In genomic region chr2:167244892-167245291, GRCm38 (mm10) we compare ENCODE assay signal across 21 mouse cellular contexts. TPM values are rescaled to one million over a fixed set of nuclear protein-coding genes. Genes with fewer than 3 reads are reported as not detected.
DNase-seq lines count a peak whose midpoint lies in the region; ATAC-seq and TF ChIP-seq lines count a peak whose summit lies in the region.
"Had no signal": no experiment of that assay in that cellular context is flagged by ENCODE, and none has a peak within 500 bp of the region (broad histone marks: within the 10 kb centered on the region; RNA-seq: fewer than 3 reads in every experiment).

No protein-coding gene starts in this region.

- no peaks in the 10 kb centered on the region for H3K36me3 ChIP-seq in heart, adult 2 months (ENCODE audit: control insufficient read depth, insufficient read depth, low read length)
- H3K36me3 ChIP-seq in lung, postnatal 0 days (ENCODE audit: insufficient read depth, low read length): no peaks in the 10 kb centered on the region
- no peaks in the 10 kb centered on the region for H3K36me3 ChIP-seq in stomach, postnatal 0 days (ENCODE audit: control insufficient read depth, insufficient read depth, low read length)
- H3K36me3 ChIP-seq: embryonic facial prominence, embryonic 12.5 days; forebrain, embryonic 15.5 days; heart, embryonic 12.5 days; hindbrain, embryonic 15.5 days had no signal

- no peaks in the 10 kb centered on the region for H3K9me3 ChIP-seq in lung, postnatal 0 days (ENCODE audit: low read length)
- H3K9me3 ChIP-seq in stomach, postnatal 0 days (ENCODE audit: control insufficient read depth, low read length): no peaks in the 10 kb centered on the region
- H3K9me3 ChIP-seq: forebrain, embryonic 15.5 days; hindbrain, embryonic 15.5 days had no signal

- no peak overlapping the region for H3K4me2 ChIP-seq in lung, postnatal 0 days (replicated peaks; ENCODE audit: low read depth, low read length)
- H3K4me2 ChIP-seq in stomach, postnatal 0 days (replicated peaks; ENCODE audit: low read depth): no peak overlapping the region
- H3K4me2 ChIP-seq: embryonic facial prominence, embryonic 12.5 days; forebrain, embryonic 15.5 days; heart, embryonic 12.5 days; hindbrain, embryonic 15.5 days had no signal

- DNase-seq in heart, adult 2 months: no peak
- no peak for DNase-seq in heart, postnatal 25 days (ENCODE audit: low spot score)
- DNase-seq in left cerebral cortex, adult 2 months (ENCODE audit: extremely low spot score in 1 of 2, low spot score in 2 of 2): no peak
- no peak for DNase-seq in left cerebral cortex, postnatal 14 days (ENCODE audit: low spot score in 2 of 2)
- DNase-seq in lung, postnatal 0 days (ENCODE audit: low spot score): no peak
- no peak for DNase-seq in lung, postnatal 4 days
- no peak for DNase-seq in stomach, postnatal 0 days (ENCODE audit: low spot score)
- DNase-seq: adrenal gland, postnatal 10 days; cerebellum, adult 11 months; cerebellum, adult 8-10 months; cerebellum, postnatal 14 days; embryo, embryonic 11 days; gastrocnemius, postnatal 10 days; heart, postnatal 36 days had no signal

- no peak overlapping the region for H3K27ac ChIP-seq in heart, adult 2 months
- H3K27ac ChIP-seq in left cerebral cortex, adult 2 months: no peak overlapping the region
- no peak overlapping the region for H3K27ac ChIP-seq in lung, postnatal 0 days (ENCODE audit: low read length)
- H3K27ac ChIP-seq in stomach, postnatal 0 days (replicated peaks): no peak overlapping the region
- H3K27ac ChIP-seq: embryonic facial prominence, embryonic 12.5 days; forebrain, embryonic 15.5 days; hindbrain, embryonic 15.5 days had no signal

- no peaks in the 10 kb centered on the region for H3K79me2 ChIP-seq in heart, adult 2 months (replicated peaks; ENCODE audit: control insufficient read depth, insufficient read depth, low read length)

- 78% methylated on average over 4 of the region's 4 CpGs for WGBS in heart, adult 2 months
- 77% methylated on average over 4 of the region's 4 CpGs for WGBS in lung, postnatal 0 days
- WGBS in stomach, postnatal 0 days: 72% methylated on average over 4 of the region's 4 CpGs

- H3K4me3 ChIP-seq in heart, adult 2 months: no peak overlapping the region
- H3K4me3 ChIP-seq in left cerebral cortex, adult 2 months: no peak overlapping the region
- no peak overlapping the region for H3K4me3 ChIP-seq in lung, postnatal 0 days (ENCODE audit: low read depth, low read length)
- no peak overlapping the region for H3K4me3 ChIP-seq in stomach, postnatal 0 days (ENCODE audit: low read depth, low read length)
- H3K4me3 ChIP-seq: embryonic facial prominence, embryonic 12.5 days; forebrain, embryonic 15.5 days; heart, embryonic 12.5 days; hindbrain, embryonic 15.5 days had no signal

- no peak overlapping the region for H3K9ac ChIP-seq in heart, adult 2 months (ENCODE audit: low read depth, low read length)
- H3K9ac ChIP-seq in lung, postnatal 0 days (replicated peaks; ENCODE audit: low read depth): no peak overlapping the region
- H3K9ac ChIP-seq in stomach, postnatal 0 days (ENCODE audit: low read length): no peak overlapping the region
- H3K9ac ChIP-seq: embryonic facial prominence, embryonic 12.5 days; forebrain, embryonic 15.5 days; heart, embryonic 12.5 days; hindbrain, embryonic 15.5 days had no signal

- no peaks in the 10 kb centered on the region; the same call in 1 of the 2 replicates for H3K4me1 ChIP-seq in heart, adult 2 months (ENCODE audit: control insufficient read depth, insufficient read depth, low read length)
- peaks cover 5% of the 10 kb centered on the region; the same call in 1 of the 2 replicates for H3K4me1 ChIP-seq in lung, postnatal 0 days (ENCODE audit: insufficient read depth, low read depth, low read length)
- H3K4me1 ChIP-seq in stomach, postnatal 0 days (replicated peaks; ENCODE audit: control insufficient read depth, insufficient read depth): no peaks in the 10 kb centered on the region

- ATAC-seq in lung, postnatal 0 days: no peak
- ATAC-seq in stomach, postnatal 0 days (ENCODE audit: low FRiP score, low TSS enrichment): no peak
- ATAC-seq in megakaryocyte-erythroid progenitor cell, adult 5-6 weeks (replicated peaks; ENCODE audit: low FRiP score, low TSS enrichment, poor library complexity, severe bottlenecking): no peak
- ATAC-seq: forebrain, embryonic 15.5 days had no signal

- intact Hi-C loops in heart, adult 2 months (cut with DNase I): no loop called here
- intact Hi-C loops in heart, postnatal 25 days (cut with DNase I): no loop called here
- intact Hi-C loops in left cerebral cortex, adult 2 months (cut with DNase I): no loop called here
- intact Hi-C loops in left cerebral cortex, postnatal 14 days (cut with DNase I): no loop called here

- TF ChIP-seq POLR2A in heart, adult 2 months (IDR thresholded peaks at IDR 0.05; ENCODE audit: insufficient read depth, low read depth, low read length): no peak

- no peaks in the 10 kb centered on the region; the same call in 1 of the 2 replicates for H3K27me3 ChIP-seq in heart, adult 2 months (ENCODE audit: control insufficient read depth, insufficient read depth, low read length)
- H3K27me3 ChIP-seq in lung, postnatal 0 days (replicated peaks; ENCODE audit: insufficient read depth, low read length): no peaks in the 10 kb centered on the region
- no peaks in the 10 kb centered on the region for H3K27me3 ChIP-seq in stomach, postnatal 0 days (ENCODE audit: control insufficient read depth, insufficient read depth, low read length)
- H3K27me3 ChIP-seq: embryonic facial prominence, embryonic 12.5 days; heart, embryonic 12.5 days had no signal

- peak; percentile 42 for TF ChIP-seq CTCF in heart, adult 2 months (IDR thresholded peaks at IDR 0.05)
- TF ChIP-seq CTCF in left cerebral cortex, adult 2 months (IDR thresholded peaks at IDR 0.05): peak; percentile 29
- peak; percentile 35; the same call in 1 of the 2 replicates for TF ChIP-seq CTCF in lung, postnatal 0 days (IDR thresholded peaks at IDR 0.05)
- TF ChIP-seq CTCF in stomach, postnatal 0 days (IDR thresholded peaks at IDR 0.05; ENCODE audit: low read depth): peak; percentile 32

- TF ChIP-seq EP300 in heart, adult 2 months (IDR thresholded peaks at IDR 0.05; ENCODE audit: insufficient read depth, low read depth, low read length): no peak
- TF ChIP-seq EP300 in lung, postnatal 0 days (IDR thresholded peaks at IDR 0.05): no peak
- TF ChIP-seq EP300 in stomach, postnatal 0 days (optimal IDR thresholded peaks at IDR 0.05): no peak

RNA-seq across cellular contexts. Expression of gene Ptgis, which starts 4.5 kb away (rescaled TPM):
- total RNA-seq in heart, adult 2 months (2021): 10 to 100 TPM; 16.3 to 17.7 TPM
- 31.3 and 32.1 TPM in 2 replicates for polyA plus RNA-seq in heart, adult 2 months (2012; rRNA removed)
- 10 to 100 TPM; 18.8 to 24.6 TPM for total RNA-seq in heart, postnatal 25 days (2021)
- total RNA-seq in left cerebral cortex, adult 2 months (2021): 1 to 10 TPM; 1.4 to 1.8 TPM
- total RNA-seq in left cerebral cortex, postnatal 14 days (2021): 1 to 10 TPM; 2.7 to 3.2 TPM
- polyA plus RNA-seq in lung, postnatal 0 days (2015; fragmentation: Nextera tagmentation; extraction: Ambion mirVana): 32.7 and 37.9 TPM in 2 replicates
- polyA plus RNA-seq in stomach, postnatal 0 days (2015; fragmentation: Nextera tagmentation; extraction: Ambion mirVana): 21.9 and 26.7 TPM in 2 replicates
- not detected in 2 replicates for total RNA-seq in megakaryocyte-erythroid progenitor cell, adult 5-6 weeks (2014; fragmentation: Nextera tagmentation)
- not detected in 2 replicates for total RNA-seq in megakaryocyte-erythroid progenitor cell, adult 5-6 weeks (2017)
- total RNA-seq: common myeloid progenitor, adult 5-6 weeks had no signal

RNA-seq across cellular contexts. Expression of gene Kcnb1, which starts 54.9 kb away (rescaled TPM):
- total RNA-seq in heart, adult 2 months (2021): 10 to 100 TPM; 32.8 to 38.8 TPM
- polyA plus RNA-seq in heart, adult 2 months (2012; rRNA removed): 17.2 and 19.2 TPM in 2 replicates
- 10 to 100 TPM; 40.9 to 47.9 TPM for total RNA-seq in heart, postnatal 25 days (2021)
- 100 to 1,000 TPM; 230 to 237 TPM for total RNA-seq in left cerebral cortex, adult 2 months (2021)
- total RNA-seq in left cerebral cortex, postnatal 14 days (2021): 100 to 1,000 TPM; 149 to 157 TPM
- 0.76 and 1.1 TPM in 2 replicates for polyA plus RNA-seq in lung, postnatal 0 days (2015; fragmentation: Nextera tagmentation; extraction: Ambion mirVana)
- polyA plus RNA-seq in stomach, postnatal 0 days (2015; fragmentation: Nextera tagmentation; extraction: Ambion mirVana): 1.6 and 1.9 TPM in 2 replicates
- total RNA-seq in megakaryocyte-erythroid progenitor cell, adult 5-6 weeks (2014; fragmentation: Nextera tagmentation): 0.35 and 1.4 TPM in 2 replicates
- total RNA-seq in megakaryocyte-erythroid progenitor cell, adult 5-6 weeks (2017): 0.04 TPM in 1 of 2 replicates, not detected in the other
- polyA plus RNA-seq: C2C12 had no signal

Comparison
In these comparisons a context has a peak if more than half of its experiments do, and no peak if none do; other contexts are left out.
1. RNA of gene Ptgis, which starts 4.5 kb away (total RNA-seq): 18.8 to 24.6 TPM in heart, postnatal 25 days and 16.3 to 17.7 TPM in heart, adult 2 months; 2.7 to 3.2 TPM in left cerebral cortex, postnatal 14 days, 1.4 to 1.8 TPM in left cerebral cortex, adult 2 months and not detected in megakaryocyte-erythroid progenitor cell, adult 5-6 weeks; every median in the first group is over 4 times any median in the second.
2. RNA of gene Kcnb1, which starts 54.9 kb away (total RNA-seq): 230 to 237 TPM in left cerebral cortex, adult 2 months, 149 to 157 TPM in left cerebral cortex, postnatal 14 days, 40.9 to 47.9 TPM in heart, postnatal 25 days and 32.8 to 38.8 TPM in heart, adult 2 months; 0.04 to 1.4 TPM in megakaryocyte-erythroid progenitor cell, adult 5-6 weeks; every median in the first group is over 10 times any median in the second.
3. Peak in every context shown above with its lines, with median percentiles within 50 percentile points of each other: CTCF ChIP-seq.